Mouse (Mus musculus) cerebellum, adult 11 months (tissue): ENCODE data around the gene Slc25a34.

Source experiments
- DNase-seq: peaks from one replicate; pipeline ENCODE4 v3.0.0; 2022

The Slc25a34 gene

GRCm38 (mm10) chr4:141617863-141618564, 5.6 kb downstream of the Slc25a34 start:
- no peak for DNase-seq

- no peak for DNase-seq
Measured at GRCm38 (mm10) chr4:141617299-141617698, 6.3 kb downstream of the Slc25a34 start.

DNA sequence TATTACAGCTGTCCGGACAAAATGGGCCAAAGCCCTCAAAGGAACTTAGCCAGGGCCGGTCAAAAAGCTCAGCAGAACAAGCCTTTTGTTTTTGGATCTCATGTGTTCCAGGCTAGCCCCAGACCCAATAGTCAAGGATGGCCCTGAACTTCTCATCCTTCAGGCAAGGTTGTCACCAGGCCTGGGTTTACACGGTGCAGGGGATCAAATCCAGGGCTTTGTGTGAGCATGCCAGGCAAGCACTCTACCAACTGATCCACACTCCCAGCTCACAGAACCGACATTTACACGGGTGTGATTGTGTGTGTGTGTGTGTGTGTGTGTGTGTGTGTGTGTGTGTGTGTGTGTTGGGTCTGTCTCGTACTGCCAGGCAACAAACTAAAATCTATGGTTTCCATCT, 6.8 kb downstream of the Slc25a34 start:
- no peak for DNase-seq

- no peak for DNase-seq
Measured at GRCm38 (mm10) chr4:141614946-141615345, 8.7 kb downstream of the Slc25a34 start.

- no peak for DNase-seq
Measured at GRCm38 (mm10) chr4:141609538-141609937, 14.1 kb downstream of the Slc25a34 start.

DNA sequence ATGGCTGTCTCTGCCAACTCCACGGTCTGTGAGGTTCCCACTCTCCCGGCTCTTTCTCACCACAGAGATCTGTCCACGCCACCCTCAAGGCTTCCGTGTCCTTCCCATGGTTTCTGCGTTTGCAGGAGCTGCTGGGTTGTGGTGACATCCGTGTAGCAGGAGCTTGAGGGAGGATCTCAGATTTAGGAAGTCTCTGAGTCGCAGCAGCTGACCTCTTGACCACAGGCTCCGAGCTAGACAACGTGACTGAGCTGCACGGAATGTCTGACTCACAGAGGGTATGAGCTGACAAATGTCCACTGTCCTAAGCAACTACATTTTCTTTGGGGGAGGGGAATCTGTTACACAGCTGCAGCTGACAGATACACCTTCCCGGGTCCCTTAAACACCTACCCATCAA, 17.8 kb downstream of the Slc25a34 start, which contains the start of gene Fblim1:
TSS of gene Fblim1 (minus strand) at position 236 of the 400 bp plus-strand sequence.
- DNase-seq: no peak

- DNase-seq: no peak
Measured at GRCm38 (mm10) chr4:141605421-141605820, 18.2 kb downstream of the Slc25a34 start.

- no peak for DNase-seq
Measured at GRCm38 (mm10) chr4:141604493-141604892, 19.1 kb downstream of the Slc25a34 start.

DNA sequence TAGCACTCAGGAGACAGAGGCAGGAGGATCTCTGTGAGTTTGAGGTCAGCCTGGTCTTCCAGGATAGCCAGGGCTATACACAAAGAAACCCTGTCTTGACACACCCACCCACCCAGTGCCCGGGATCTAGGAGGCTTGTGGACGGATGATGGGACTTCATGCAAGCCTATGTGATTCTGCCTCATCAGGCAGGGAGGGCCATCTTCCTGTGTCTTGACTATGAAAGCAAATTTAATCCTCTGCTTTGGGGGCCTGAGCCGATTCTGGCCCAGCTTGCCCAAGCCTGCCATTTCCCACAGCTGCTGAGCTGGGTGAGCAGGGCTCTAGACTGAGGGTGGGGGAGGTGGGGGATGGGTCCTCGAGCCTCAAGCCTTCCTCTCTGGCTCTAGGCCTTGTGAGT, 19.7 kb downstream of the Slc25a34 start:
- DNase-seq: no peak

- no peak for DNase-seq
Measured at GRCm38 (mm10) chr4:141602523-141603223, 20.9 kb downstream of the Slc25a34 start.

GRCm38 (mm10) chr4:141601148-141601862, 22.3 kb downstream of the Slc25a34 start:
- no peak for DNase-seq

DNA sequence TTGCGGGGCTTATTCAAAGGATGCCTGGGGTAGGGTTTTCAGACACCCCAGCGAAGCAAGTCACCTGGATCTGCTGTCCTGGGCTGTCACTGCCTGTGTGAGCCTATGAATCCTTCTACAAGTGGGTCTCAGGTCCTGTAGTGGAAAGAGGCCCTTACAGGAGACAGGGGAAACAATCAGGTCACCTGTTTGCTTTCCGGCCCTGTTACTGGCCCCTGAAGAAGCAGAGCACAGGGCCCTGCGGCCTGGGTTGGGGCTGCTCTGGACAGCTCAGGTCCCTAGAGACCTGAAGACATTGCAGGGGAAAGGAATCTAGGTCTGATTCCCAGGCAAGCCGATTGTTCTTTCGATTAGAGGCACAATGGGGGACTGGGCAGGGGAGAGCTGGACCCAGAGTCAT, 23.3 kb downstream of the Slc25a34 start:
- no peak for DNase-seq

DNA sequence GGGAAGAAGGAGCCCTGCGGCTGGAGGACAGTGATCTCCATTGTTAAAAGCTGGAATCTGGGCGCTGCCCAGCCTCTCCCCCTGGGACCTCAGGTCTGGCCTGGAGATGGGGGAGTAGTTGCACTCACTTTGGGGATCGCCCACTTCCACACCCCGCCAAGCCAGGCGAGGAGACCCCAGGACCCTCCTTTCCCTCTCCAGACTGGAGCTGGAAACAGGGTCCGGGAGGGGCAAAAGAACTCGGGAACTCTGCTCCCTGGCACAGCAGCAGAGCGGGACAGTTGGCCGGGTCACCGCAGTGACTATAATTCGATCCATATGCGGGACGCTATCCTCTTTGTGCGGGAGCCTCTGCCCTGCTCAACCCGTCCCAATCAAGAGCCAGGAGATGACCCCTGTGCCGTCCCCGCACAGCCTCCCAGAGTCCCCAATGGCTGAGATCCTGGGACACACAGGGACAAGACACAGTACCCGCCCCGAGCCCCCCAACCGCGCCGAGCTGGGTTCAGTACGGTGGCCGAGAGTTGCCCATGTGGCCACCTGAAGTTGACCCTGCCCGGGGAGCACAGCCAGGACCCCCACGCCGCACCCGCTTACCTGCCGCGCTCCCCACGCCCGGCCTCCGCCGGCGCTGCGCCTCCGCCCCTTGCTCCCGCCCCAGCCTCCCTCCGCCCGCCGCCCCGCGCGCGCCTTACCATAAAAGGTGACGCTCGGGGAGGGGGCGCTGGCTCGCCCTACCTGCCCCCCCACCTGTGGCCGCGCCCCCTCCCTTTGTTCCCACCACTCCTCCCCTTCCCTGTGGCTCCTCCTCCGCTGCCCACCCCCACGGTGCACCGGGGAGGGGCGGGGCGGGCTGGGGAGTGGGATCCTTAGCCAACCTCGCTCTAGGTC, 24.1 kb downstream of the Slc25a34 start:
- no peak for DNase-seq

- DNase-seq: no peak
Measured at GRCm38 (mm10) chr4:141598894-141599250, 24.7 kb downstream of the Slc25a34 start.

DNA sequence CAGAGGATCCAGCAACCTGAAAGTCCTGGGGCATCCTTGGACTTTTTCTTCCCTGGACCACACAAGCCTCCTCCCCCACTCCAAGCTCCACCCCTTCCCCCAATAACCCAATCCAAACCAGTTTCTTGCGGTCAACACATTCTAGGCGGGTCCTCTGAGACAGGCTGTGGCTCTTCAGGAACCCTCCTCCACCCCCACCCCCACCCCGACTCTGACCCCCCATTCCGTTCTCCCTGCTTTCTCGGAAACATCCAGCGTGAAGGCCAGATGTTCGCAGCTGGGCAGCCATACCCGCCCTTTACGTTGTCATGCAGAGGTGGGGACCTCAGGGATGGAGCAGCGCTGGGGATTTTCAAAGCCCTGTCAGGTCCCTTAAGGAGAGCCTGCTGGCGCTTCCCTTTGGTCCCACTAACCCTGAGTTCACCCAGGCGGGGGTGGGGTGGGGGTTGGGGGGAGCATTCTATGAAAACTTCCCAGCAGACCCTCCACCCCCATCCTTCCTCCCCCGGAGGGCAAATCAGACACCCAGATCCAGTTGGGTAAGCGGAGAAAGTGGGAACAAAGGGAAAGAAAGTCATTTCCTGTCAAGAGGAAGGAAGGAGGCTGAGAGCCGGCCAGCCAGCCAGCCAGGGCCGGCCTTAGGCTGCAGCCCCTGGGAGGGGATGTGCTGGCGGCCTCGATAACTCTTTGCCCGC, 25.3 kb downstream of the Slc25a34 start:
- no peak for DNase-seq

- DNase-seq: no peak
Measured at GRCm38 (mm10) chr4:141596700-141597328, 26.8 kb downstream of the Slc25a34 start.

- no peak for DNase-seq
Measured at GRCm38 (mm10) chr4:141595605-141596268, 27.9 kb downstream of the Slc25a34 start.

DNA sequence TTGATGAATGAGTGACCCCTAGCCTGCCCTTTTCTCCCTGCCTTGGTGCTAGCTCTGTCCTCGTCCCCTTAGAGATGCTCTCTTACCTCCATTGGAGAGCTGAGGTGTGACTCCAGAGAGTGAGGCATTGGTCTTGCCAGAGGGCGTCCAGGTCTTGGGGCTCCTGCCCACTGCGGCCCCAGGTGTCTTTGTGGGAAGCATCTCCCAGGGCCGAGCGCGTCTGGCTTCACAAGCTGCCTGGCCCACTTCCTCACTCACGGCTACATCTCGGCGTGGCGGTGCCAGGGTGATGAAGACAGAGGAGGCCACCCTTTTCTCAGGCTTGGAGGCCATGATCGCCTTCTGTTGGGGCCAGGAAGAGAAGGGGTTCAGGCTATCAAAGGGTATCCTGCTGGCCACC, 28.5 kb downstream of the Slc25a34 start:
- no peak for DNase-seq

- no peak for DNase-seq
Measured at GRCm38 (mm10) chr4:141591547-141591946, 32.1 kb downstream of the Slc25a34 start.

DNA sequence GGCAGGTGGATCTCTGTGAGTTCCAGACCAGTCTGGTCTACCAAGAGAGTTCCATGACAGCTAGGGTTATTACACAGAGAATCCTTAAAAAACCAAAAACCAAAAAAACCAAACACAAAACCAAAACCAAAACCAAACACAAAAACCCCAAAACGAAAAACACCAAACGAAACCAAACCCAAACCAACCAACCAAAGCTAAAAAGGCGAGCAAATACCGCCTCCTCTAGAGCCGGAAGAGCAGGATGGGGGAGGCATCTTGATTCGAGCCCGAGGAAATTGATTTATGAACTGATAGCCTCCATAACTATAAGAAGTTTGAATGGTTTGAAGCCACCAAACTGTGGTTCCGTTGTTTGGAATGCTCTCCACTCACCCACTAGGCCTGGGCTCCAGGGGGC, 39.7 kb downstream of the Slc25a34 start:
- DNase-seq: no peak

DNA sequence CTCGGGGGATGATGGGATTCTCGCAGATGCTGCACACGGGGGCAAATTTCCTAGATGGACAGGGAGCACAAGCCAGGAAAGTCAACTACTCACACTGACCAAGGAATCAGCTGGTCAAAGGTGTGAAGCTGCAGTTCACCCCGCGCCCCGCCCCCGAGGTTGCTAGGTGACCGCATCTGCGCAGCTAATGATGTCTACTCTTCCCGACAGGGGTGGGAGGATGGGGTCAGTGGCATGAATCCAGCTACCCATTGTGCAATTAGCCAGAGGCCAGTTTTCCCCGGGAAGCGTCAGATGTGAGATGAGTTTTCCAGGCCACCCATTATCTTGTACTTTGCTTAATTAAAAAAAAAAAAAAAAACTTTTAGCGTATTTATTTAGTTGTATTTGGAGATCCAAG, 42.6 kb downstream of the Slc25a34 start:
- DNase-seq: no peak
